Mouse (Mus musculus) spleen, adult 10 weeks (tissue): ENCODE results near the gene Gimap4. TPM values are rescaled to one million over a fixed set of nuclear protein-coding genes. Genes with fewer than 3 reads are reported as not detected.

Experiments used
- polyA plus RNA-seq: library from polyadenylated mRNA; stranded (reverse); fragments of 350-450 nt; fragmentation: Illumina TruSeq; extraction: RNeasy Lipid Tissue Mini Kit (QIAGEN cat#74804); gene quantifications from one replicate; pipeline ENCODE4 v1.2.3, GENCODE M21; 2015; ENCODE audit warnings: low replicate concordance; ENCODE audit not compliant: insufficient read depth

Gene Gimap4
- polyA plus RNA-seq, result 799 TPM

DNA sequence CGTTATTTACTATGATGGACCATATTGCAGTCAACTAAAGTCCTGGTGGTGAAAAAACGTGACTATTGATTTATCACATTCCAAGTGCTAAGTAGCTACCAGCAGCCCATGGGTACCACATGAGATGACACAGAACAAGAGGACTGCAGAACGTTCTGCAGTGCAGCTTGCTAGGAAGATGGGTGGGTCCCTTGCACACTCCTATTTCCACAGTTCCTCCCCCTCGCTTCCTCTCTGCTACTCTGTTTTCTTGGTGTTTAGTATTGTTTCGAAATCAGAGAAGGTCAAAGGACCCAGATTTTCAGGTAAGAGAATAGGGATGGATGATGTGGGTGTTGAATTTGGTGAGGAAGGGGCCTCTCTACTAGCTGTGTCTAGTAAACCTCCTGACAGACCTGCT, at the start of gene Gimap4:
TSS of gene Gimap4 (plus strand) at position 231 of the 400 bp plus-strand sequence.

DNA sequence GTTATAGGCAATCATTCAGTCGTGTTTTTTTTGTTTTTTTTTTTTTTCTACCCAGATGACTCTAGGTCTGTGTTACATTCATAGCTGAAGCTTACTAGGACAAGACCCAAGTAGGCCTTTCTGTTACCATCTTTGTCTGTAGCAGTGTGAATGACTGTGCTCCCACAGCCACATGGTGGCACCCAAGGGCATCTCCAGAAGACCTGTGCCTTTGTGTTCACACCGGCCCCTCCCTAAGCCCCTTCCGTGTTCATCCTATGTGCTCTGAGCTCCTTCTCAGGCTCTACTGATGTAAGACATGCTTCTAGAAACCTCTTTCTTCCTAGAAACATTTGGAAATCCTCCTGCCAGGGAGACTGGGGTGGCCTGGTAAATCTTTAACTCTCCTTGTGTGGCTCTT, 37.4 kb upstream of the Gimap4 start, which contains the start of gene Gimap8:
TSS of gene Gimap8 (plus strand) at position 240 of the 400 bp plus-strand sequence.

DNA sequence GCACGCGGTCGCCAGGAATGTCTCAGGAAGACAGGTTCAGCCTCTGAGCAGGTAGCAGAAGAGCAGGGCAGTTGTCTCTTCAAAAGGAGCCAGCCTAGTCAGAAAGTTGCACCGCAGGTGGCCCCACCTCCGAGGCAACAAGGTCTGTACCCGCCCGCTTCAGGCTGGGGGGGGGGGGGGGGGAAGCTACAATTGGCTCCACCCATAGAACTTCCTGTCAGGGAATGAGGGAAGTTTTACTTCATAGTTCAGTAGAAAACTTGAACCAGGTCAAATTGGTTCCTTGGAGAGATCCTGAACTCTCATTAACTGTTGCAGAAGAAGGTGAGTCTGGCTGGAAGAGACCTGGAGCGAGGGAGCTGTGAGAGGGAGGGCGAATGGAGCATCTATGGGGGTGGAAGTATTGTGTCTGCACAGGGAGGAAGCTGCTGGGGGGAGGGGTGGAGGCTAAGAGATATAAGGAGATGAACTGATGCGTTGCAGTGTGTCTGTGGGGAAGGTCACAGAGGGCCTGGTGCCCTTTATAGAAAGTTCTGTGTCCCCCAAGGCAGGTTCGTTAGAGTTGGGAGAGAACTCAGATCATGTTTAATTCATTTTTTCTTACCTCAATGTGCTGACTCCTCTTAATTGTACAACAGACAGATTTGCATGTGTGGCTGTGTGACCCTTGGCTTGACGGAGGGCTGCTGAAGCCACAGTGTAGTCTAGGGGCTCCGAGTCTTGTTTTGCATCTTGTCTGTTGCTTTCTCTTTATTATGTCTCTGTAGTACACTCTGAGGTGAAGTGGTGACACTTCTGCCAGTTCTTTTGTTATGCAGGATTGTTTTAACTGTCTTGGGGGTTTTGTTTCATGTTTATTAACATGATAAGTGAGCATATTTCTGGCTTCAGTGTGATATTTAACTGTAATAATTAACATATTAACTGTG, 8.2 kb upstream of the Gimap4 start, which contains the start of gene Gimap9:
TSS of gene Gimap9 (plus strand) at position 199 of the 929 bp plus-strand sequence.

DNA sequence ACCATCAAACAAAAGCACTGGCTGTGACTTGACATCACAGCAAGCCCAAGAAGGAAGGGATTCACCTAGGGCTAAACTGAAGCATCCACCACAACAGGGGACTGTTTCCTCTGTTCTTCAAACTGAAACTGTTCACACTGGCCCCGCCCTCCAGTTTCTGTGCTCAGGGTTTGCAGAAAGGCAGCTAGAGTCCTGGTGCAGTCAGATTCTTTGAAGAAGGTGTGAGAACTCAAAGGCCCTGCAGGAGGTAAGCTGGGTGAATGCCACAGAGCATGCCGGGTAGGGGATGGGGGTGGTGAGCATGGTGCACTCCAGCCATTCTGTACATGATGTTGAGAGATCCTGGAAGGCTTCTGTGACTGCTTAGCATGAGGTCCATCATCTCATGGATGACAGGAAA, 34.1 kb downstream of the Gimap4 start, which contains the start of the genes Gm28053 and Gimap7:
TSS of gene Gm28053 (plus strand) at position 153 of the 400 bp plus-strand sequence.
TSS of gene Gimap7 (plus strand) at position 167 of the 400 bp plus-strand sequence.

DNA sequence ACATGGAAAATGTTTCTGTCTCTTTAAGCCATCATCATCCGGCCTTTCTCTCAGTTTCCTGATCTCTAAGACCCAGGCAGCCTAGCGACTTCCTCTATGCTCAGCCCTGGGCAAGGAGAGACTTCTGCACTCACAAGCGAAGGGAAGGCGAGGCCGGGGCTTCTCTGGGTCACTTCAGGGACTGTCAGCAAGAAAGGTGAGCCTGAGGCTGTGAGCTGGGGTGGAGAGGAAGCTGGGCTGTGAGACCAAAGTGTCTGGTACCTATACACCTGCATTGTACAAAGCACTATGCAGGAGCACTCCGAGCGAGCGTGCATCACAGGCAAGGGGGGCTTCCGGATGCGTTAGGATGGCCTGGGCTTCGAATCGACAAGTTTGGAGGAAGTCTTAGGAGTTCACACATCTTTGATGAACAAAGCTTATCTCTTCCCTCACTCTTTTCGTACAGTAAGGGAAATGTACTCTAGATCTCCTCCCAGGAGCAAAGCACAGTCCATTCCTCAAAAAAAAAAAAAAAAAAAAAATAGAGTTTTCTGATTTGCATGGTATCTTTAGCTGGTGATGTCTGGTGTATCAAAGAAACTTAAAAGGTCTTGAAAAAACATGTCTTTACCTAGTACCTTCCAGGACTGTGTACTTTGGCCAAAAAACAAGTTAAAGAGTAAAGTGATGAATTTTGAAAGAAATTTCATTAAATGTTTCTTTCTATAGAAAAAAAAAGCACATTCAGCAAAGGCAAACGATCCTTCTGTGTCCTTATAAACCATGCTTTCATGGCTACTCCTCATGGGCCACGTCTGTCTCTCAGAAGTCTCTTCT, 54.8 kb downstream of the Gimap4 start, which contains the start of gene Gimap1:
TSS of gene Gimap1 (plus strand) at position 94 of the 819 bp plus-strand sequence.

Other genes starting within 250 kb of the Gimap4 start
- 9.9 TPM for gene Zfp467, start 238.7 kb upstream of the Gimap4 start, polyA plus RNA-seq
- 0.75 TPM for gene Sspo, start 236.3 kb upstream of the Gimap4 start, polyA plus RNA-seq
- gene Atp6v0e2, start 146.9 kb upstream of the Gimap4 start, polyA plus RNA-seq, result 2.4 TPM
- gene Lrrc61, start 129.8 kb upstream of the Gimap4 start, polyA plus RNA-seq, result 15.7 TPM
- gene Rarres2, start 111.8 kb upstream of the Gimap4 start, polyA plus RNA-seq, result 84.3 TPM
- gene Gm45021, start 94.9 kb upstream of the Gimap4 start, polyA plus RNA-seq, result not detected
- gene Repin1, start 90.7 kb upstream of the Gimap4 start, polyA plus RNA-seq, result 7.5 TPM
- not detected for gene Gm44965, start 90.6 kb upstream of the Gimap4 start, polyA plus RNA-seq
- 1.5 TPM for gene Zfp775, start 82.5 kb upstream of the Gimap4 start, polyA plus RNA-seq
- 0.30 TPM for gene AI854703, start 57.8 kb upstream of the Gimap4 start, polyA plus RNA-seq
- 329 TPM for gene Gimap8, start 37.3 kb upstream of the Gimap4 start, polyA plus RNA-seq
- gene Gimap9, start 8.4 kb upstream of the Gimap4 start, polyA plus RNA-seq, result 169 TPM
- 609 TPM for gene Gimap6, start 23.7 kb downstream of the Gimap4 start, polyA plus RNA-seq
- gene Gm28053, start 34.1 kb downstream of the Gimap4 start, polyA plus RNA-seq, result 83.2 TPM
- gene Gimap7, start 34.1 kb downstream of the Gimap4 start, polyA plus RNA-seq, result 103 TPM
- 200 TPM for gene Gimap1, start 54.5 kb downstream of the Gimap4 start, polyA plus RNA-seq
- 81.6 TPM for gene Gimap5, start 61.6 kb downstream of the Gimap4 start, polyA plus RNA-seq
- gene Gimap3, start 86.3 kb downstream of the Gimap4 start, polyA plus RNA-seq, result 371 TPM
- gene Tmem176a, start 156.4 kb downstream of the Gimap4 start, polyA plus RNA-seq, result 159 TPM
- gene Tmem176b, start 156.9 kb downstream of the Gimap4 start, polyA plus RNA-seq, result 279 TPM
- gene Aoc1, start 188.3 kb downstream of the Gimap4 start, polyA plus RNA-seq, result 0.97 TPM
- gene 1600015I10Rik, start 245.3 kb downstream of the Gimap4 start, polyA plus RNA-seq, result not detected